Mouse (Mus musculus) layer of hippocampus, postnatal 25 days (tissue): ENCODE results near the gene Dnajb14. TPM values are rescaled to one million over a fixed set of nuclear protein-coding genes. Genes with fewer than 3 reads are reported as not detected.
"Not testable (repeated sequence)": the region's sequence is repeated elsewhere in the genome, so short reads cannot be mapped to it uniquely, and the experiment has no call there.

Source experiments
- DNase-seq, 2 experiments: peaks; one replicate each; pipeline ENCODE4 v3.0.0; 2022; ENCODE audit warnings: mixed read lengths in 2 of 2, low spot score in 1 of 2; ENCODE audit errors: extremely low spot score in 1 of 2
- total RNA-seq, 2 experiments: library from RNA; stranded (reverse); gene quantifications; 2 replicates each; pipeline ENCODE4 v1.2.3; 2021

Gene Dnajb14
- 10 to 100 TPM; 46.1 to 50.5 TPM for total RNA-seq

DNA sequence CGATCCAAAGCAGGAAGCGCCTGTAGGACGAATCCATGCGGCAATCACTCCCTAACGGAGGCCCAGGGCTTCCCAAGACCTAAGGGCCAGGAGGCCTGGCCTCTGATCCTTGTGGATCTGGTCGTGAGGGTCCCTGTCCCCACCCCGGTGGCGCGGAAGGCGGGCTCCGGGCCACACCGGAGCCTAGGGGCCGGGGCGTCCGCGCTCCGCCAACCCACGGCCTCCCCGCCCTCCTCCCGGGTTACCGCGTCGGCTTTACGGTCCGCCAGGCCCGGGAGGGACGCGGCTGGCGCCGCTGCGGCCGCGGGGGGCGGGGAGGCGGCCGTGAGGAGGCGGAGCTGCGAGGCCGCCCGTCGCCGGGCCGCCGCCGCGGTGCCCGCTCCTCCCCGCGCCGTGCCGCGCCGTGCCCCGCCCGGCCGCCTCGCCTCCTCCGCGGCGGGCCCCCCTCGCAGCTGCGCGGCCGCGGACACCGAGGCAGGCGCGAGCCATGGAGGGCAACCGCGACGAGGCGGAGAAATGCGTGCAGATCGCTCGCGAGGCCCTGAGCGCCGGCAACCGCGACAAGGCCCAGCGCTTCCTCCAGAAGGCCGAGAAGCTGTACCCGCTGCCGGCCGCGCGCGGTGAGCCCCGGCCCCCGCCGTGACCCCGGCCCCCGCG lies at the start of gene Dnajb14:
Gene Dnajb14, plus strand, starts transcription at position 239 of the 657 bp plus-strand sequence.
- DNase-seq: peak; percentile 32 to 55

DNA sequence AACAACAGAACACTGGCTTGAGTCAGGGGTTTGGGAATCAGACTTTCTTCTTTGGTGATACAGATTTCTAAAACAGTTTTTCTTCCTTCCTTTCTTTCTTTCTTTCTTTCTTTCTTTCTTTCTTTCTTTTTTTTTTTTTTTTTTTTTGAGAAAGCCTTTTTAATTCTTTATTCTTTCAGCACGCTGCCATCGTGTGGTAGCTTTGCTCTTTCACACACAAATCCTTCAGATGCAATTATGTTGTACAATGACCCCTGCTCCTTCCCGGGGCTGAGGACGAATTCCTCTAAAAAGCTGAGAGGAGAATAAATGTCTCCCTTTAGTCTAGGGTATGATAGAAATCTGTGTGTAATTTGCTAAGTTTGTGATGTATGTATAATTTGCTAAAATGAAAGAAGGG lies 48.8 kb upstream of the Dnajb14 start:
- DNase-seq: no peak

DNA sequence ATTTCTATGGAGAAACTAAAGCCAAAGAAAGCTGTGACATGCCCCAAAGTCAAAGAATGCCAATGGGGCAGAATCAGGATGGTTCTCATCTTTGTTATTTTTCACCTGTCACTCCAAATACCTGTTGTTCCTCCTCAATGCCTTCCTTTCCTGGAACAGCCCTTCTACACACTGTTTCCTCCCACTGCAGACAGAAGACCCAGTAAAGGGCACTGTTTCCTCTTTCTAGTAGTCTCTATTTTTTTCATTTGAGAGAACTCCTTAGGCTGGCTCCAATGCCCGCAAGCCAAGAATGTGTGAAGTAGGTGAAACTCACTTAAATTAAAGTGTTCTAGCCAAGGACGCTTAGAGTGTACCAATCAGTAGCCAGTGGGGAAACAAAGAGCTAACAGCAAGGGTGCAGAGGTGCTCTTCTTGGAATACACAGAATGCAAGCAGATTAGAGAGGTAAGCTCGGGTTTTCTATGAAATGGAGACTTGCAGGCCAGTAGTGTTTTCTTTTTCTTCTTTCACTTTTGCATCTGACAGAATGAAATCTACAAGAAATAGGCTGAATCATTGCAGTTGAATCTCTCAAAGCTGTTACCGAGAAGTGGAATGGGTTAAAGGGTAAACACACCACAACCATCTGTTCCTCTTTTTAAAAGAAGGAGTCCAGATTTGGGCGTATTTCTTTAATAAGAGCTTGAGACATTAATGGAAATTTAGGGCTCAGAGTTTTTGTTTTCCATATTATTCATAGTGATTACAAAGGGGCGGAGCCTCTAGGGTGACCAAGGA lies 46.6 kb upstream of the Dnajb14 start:
- no peak for DNase-seq

DNA sequence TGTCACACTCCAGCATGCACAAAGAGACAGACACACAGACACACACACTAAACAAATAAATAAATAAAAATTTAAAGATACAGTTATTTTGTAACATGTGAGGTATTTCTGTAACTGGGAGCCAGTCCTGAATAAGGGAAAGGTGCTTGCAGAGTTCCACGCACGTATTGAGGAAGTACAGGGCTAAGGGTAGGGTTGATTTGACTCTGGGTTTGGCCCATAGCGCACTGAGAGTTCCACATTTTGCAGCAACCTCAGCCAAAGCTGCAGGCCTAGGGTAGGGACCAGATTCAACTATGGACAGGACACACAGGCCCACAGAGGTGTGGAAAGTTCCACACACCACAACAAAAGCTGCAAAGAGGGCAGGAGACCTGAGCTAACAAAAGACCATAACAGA lies 44.2 kb upstream of the Dnajb14 start:
- no peak for DNase-seq

DNA sequence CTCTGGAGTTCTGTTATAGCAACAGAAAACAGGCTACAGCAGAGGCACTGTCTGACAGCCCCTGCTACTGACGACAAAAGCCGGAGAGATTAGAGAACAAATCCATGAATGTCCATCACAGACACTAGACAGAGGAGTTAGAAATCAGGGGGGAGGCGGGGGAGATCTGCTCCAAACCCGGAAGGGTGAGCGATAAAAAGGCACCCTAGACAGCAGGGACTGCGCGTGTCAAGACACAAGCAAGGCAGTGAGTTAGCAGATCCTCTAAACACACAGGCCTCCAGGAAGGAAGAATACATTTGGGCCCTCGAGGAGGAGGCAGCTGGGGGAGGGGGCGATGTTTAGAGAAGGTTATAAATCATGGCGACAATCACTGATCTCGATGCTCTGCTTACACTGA lies 39.8 kb upstream of the Dnajb14 start:
- no peak for DNase-seq

DNA sequence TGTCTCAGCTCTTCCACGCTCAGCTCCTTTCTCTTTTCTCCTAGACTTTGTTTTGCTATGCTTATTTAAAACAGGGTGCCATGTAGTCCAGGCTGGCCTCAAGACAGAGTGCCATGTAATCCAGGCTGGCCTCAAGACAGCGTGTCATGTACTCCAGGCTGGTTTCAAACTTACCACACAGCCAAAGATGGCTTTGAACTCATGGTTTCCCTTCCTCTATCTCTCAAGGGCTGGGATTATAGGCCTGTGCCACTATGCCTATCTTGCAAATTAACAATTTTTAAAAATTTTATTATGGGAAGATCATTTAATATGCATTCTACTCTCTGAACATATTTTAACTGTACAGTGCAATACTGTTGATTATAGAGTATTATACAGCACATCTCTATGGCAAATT lies 36.3 kb upstream of the Dnajb14 start:
- no peak for DNase-seq

DNA sequence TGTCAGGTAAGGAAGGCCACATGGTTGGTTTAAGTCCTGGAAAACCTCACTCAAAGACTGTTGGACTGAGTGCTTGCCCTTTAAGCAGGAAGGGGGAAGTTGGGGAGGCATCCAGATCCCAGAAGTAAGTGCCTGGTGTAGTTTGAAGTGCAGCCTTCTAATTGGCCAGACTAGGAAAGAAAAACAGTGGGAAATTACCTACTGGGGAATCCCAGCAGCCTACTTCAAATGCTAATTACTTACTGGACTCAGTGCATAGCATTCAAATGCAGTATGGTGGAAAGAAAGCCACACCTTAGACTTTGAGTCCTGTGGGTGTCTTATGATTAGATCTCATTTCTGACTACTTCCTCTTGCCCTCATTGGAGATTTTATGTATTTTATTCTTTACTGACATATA lies 34.3 kb upstream of the Dnajb14 start:
- DNase-seq: no peak

DNA sequence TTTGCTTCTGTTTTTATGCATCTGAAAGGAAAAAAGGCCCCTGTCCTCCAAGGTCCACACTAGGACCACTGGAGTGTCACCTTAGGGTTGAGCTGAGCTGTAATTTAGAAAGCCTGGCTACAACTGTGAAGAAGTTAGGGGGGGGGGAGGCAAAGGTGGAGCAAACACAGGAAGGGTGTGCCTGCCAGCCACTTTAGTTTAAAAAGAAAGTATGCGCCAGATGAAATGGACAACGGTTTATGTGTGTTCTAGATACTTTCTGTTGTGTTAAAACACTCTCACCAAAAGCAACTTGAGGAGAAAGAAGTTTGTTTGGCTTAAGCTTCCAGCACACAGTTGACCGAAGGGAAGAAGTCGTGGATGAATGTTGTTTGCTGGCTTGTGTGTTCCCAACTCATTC lies 33.8 kb upstream of the Dnajb14 start:
- no peak for DNase-seq

DNA sequence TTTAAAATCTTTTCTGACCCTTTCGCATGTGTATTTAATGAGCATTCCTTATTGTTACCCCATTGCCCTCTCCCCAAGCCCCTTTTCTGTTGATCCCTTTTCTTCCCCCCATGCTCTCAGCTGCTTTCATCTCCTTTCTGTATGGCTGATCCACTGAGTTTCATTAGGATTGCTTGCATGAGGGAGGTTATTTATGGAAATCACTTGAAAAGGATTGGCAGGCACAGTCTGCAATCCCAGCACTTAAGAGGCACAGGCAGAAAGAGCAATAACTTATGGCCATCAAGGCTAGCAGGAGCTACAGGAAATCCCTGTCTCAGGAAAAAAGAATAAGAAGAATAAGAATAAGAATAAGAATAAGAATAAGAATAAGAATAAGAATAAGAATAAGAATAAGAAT lies 30.9 kb upstream of the Dnajb14 start:
- no peak for DNase-seq

DNA sequence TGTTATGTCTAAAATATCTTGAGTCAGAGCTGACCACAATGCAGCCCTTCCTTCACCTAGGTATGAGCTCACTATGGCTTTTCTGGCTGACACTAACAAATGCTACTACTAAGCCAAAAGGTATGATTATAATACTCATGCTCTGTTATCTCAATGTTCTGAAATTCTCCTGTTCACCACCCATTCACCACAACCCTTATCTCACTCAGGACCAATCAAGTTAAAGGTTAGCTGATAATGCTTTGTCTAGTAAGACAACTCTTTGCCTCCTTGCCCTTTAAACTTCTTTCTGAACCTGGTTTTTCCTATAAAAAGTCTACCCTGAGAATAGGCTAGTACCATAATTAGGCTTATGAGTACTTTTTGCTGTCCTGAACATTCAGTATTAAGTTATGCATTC lies 29.3 kb upstream of the Dnajb14 start:
- no peak for DNase-seq

DNA sequence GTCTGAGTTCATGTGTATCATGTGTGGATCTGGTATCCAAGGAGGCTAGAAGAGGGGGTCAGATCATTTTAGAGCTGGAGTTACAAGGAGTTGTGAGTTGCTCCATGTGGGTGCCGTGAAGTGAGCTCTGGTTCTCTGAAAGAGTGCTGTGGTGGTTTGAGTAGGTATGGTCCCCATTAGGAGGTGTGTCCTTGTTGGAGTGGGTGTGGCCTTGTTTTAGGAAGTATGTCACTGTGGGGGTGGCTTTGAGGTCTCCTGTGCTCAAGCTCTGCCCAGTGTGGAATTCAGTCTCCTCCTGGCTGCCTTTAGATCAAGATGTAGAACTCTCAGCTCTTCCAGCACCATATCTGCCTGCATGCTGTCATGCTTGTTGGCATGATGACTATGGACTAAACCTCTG lies 24.5 kb upstream of the Dnajb14 start:
- DNase-seq: no peak

DNA sequence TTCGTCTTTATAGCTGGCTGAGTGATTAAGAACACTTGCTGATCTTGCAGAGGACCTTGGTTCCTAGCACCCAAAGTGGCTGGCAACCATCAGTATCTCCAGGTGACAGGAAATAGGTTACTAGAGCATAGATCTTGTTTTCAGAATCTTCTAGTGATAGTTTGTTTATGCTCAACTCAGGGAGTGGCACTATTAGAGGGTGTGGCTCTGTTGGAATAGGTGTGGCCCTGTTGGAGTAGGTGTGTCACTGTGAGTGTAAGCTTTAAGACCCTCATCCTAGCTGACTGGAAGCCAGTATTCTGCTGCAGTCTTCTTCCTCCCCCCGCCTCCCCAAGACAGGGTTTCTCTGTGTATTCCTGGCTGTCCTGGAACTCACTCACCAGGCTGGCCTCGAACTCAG lies 23.2 kb upstream of the Dnajb14 start:
- DNase-seq: no peak

DNA sequence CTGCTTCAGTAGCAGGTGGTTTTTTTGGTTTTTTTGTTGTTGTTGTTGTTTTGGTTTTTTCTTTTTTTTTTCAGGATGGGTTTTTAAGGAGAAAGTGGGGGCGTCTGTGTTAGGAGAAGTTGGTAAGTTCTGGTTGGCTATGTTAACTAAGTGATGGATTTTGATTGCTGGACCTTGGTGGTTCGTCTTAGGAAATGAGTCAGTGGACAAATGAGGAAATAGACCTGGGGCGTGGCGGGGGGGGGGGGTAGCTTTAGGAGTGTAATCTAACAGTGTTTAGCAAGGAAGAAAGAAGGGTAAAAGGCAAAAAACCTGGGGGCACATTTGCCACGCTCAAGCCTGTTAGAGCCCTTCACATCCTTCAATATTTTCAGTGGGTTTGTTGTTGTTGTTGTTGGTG lies 20.9 kb upstream of the Dnajb14 start:
- DNase-seq: no peak

DNA sequence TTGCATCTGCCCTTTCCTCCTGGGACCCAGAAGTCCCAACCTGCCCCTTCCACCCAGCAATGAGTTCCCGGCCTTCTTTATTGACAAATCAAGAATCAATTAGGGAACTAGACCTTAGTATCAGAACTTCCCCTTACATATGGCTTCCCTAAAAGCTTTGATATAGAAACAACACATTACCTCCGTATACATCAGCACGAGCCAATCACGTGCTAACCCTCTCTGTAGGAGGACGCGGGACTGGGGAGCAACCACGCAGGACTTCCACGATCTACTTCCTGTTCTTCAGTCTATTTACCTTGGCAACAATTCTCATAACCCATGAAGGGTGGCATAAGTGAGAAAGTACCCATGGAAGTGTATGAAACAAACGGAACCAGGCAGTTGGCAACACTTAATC lies 19.1 kb upstream of the Dnajb14 start:
- DNase-seq: no peak

DNA sequence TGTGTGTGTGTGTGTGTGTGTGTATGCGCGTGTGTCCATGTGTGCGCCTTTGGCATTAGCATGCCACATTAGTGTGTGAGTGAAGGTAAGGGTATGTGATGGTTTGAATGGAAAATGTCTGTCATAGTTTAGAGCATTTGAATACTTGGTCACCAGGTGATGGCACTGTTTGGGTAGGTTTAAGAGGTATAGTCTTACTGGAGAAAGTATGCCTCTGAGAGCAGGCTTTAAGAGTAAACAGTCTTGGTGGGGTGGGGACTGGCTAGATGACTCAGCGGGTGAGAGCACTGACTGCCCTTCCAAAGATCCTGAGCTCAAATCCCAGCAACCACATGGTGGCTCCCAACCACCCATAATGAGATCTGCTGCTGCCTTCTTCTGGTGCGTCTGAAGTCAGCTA lies 17.8 kb upstream of the Dnajb14 start:
- no peak for DNase-seq

DNA sequence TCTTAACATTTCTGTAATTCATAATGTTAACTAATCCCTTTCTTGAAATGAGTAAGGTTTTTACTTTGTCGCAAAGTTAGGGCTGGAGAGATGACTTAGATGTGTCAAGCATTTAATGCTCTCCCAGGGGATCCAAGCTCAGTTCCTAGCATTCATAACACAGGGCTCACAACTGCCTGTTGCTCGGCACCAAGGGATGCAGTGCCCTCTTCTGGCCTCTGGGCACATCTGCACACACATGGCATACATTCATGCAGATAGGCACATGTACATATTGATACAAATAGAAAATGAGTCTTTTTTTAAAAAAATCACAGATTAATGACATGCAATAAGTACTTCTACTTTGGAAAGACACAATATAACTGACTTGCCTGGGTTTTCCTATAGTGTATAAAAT lies 16.3 kb upstream of the Dnajb14 start:
- DNase-seq: no peak

DNA sequence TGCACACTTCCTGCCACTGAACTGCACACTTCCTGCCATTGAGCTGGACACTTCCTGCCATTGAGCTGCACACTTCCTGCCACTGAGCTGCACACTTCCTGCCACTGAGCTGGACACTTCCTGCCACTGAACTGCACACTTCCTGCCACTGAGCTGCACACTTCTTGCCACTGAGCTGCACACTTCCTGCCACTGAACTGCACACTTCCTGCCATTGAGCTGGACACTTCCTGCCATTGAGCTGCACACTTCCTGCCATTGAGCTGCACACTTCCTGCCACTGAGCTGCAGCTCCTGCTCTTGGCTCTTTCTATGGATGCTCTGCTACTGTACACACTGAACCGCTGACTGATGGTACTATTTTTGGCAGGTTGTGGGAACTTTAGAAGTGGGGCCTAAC lies 14.5 kb upstream of the Dnajb14 start:
- not testable (repeated sequence) for DNase-seq

DNA sequence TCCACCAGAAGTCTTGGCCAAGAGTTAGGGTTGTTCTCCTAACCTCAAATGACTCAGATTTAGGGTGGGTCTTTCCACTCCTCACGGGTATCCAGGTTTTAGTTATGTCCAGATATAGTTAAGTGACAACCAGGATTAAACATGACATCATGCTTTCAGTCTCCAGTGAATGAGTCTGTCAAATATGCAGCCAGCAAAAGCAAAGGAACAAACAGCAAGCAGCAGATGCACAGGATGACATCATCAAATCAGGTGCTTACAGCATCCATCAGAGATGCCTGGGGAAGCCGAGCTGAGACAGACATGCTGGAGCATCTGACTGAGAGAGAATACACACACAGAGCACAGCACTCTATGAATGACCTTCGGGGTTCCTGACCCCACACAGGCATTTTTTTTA lies 12.1 kb upstream of the Dnajb14 start:
- no peak for DNase-seq

DNA sequence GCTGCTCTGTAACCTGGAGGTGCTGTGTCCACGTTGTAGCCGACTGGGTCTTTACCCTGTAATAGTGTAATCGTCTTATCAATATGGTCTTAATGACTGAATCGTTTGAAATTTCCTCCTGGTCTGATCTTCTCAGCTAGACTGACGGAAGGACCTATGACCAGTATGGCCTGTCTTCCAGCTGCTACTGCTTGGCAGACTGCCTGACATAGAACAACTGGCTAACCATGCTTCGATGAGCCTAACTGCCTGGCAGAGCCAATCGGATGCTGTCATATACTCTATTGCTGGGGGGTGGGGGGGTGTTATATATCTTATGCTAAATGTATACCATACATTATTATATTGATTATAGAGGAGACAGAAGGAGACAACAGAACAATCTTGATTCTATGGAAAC lies 11.4 kb upstream of the Dnajb14 start:
- DNase-seq: no peak

DNA sequence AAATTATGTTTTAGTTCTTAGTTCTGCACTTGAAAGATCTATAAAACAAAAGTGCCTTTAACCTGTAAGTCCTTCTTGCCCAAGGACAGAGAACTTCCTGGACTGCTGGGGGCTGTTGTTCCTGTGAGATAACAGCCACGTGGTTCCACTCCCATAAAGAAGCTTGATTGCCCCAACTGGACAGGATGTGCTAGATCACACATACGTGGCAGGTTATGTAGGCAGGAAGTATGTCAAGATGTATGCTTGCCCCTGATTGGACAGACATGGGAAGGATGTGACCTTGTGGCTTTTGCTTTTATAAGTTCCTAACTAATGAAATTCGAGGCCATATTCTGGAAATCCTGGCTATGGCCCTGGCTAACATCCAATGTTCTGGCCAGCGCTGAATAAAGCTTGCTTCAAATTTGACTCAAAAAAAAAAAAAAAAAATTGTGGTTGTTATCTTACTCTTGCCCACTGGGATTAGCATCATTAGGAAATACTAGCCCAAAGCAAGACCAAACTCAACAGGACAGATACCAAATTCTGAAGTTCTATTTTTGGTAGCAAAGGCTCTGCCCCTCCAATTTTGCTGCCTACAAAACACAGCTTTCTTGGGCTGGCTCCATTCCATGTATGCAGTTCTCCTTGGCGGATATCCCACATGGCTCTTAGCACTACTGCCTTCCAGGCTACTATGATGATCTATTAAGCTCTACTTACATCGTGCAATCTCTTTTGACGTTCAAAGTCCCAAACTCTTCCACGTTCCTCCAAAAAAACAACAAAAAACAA lies 6.9 kb upstream of the Dnajb14 start:
- DNase-seq: no peak

DNA sequence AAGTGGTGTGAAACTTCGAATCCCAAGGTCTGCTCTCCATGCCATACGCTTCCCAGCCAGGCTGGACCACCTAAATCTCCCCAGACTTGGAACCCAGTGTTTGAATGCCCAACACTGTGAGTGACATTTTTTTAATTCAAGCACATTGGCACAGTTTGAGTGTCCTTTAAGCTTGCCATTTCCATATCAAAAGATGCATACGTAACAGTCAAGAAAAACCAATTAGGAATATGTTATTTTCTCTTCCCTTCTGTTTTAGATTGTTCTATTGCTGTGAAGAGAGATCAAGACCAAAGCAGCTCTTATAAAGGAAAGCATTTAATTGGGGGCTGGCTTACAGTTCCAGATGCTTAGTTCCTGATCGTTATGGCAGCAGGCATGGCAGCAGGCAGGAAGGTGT lies 6.0 kb upstream of the Dnajb14 start:
- no peak for DNase-seq

DNA sequence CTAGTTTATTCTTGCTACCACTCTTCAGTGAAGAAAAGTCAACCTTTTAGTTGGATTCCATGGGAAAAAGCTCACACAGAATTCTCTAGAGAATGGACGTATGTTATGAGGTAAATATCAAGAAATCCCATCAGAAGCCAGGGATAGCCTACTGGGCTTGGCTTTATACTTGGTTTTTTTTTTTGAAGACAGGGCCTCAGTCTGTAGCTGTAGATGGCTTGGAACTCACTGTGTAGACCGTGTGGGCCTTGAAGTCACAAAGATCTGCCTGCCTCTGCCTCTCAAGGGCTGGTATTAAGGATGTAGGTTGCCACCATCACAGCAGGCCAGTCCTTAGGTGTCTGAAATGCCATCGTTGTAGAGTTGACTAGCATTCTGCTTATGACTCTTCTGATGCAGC lies 4.9 kb upstream of the Dnajb14 start:
- no peak for DNase-seq
